In the genomic region with DNA sequence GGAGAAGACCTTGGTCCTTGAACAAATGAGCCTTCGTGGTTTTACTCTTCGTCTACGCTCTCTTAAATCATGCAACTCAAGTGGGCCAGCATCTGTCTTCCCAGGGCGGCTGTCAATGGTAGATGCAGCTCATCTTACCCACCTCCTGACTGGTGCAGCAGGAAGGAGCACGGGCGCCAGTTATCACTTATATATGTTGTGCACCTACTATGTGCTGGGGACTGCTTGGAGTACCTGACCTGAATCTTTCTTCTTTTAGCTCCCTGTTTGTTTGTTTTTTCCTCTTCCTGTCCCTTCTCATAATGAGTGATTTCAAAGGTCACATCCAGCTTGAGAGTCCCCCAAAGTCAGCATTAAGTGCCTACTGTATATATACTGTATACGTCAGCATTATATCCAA, we compare ENCODE assay signal across 16 mouse cellular contexts.
"Had no signal": no experiment of that assay in that cellular context is flagged by ENCODE, and none has a peak within 500 bp of the region (broad histone marks: within the 10 kb centered on the region; RNA-seq: fewer than 3 reads in every experiment).

No protein-coding gene starts in this region.

- DNase-seq: retina, postnatal 1 day; right cerebral cortex, adult 18-20 months; right cerebral cortex, postnatal 14 days; right cerebral cortex, postnatal 25 days; right cerebral cortex, postnatal 4 days; spleen, adult 18-20 months; thymus, adult 18-20 months; thymus, adult 2 months; thymus, postnatal 14 days; thymus, postnatal 25 days; thymus, postnatal 36 days; thymus, postnatal 4 days had no signal

- H3K4me1 ChIP-seq: stomach, embryonic 15.5 days had no signal

- H3K27me3 ChIP-seq: stomach, embryonic 15.5 days had no signal

- H3K4me3 ChIP-seq: neural tube, embryonic 13.5 days; neural tube, embryonic 15.5 days; stomach, embryonic 15.5 days had no signal

- H3K27ac ChIP-seq: neural tube, embryonic 13.5 days; neural tube, embryonic 15.5 days; stomach, embryonic 15.5 days; stomach, postnatal 0 days had no signal

- H3K36me3 ChIP-seq: neural tube, embryonic 13.5 days; neural tube, embryonic 15.5 days; stomach, embryonic 15.5 days had no signal

- H3K9ac ChIP-seq: neural tube, embryonic 13.5 days; neural tube, embryonic 15.5 days; stomach, embryonic 15.5 days had no signal

- H3K9me3 ChIP-seq: neural tube, embryonic 13.5 days; neural tube, embryonic 15.5 days; stomach, embryonic 15.5 days had no signal

- H3K4me2 ChIP-seq: neural tube, embryonic 13.5 days; neural tube, embryonic 15.5 days; stomach, embryonic 15.5 days had no signal
